In genomic region chr2:69043431-69044118, GRCm38 (mm10) we compare ENCODE assay signal across 8 mouse cellular contexts.
DNase-seq lines count a peak whose midpoint lies in the region; ATAC-seq and TF ChIP-seq lines count a peak whose summit lies in the region.

No protein-coding gene starts in this region.

- H3K9me3 ChIP-seq in hindbrain, embryonic 10.5 days, result no peaks in the 10 kb centered on the region

- no peaks in the 10 kb centered on the region for H3K36me3 ChIP-seq in hindbrain, embryonic 10.5 days

- H3K27ac ChIP-seq in left cerebral cortex, adult 2 months, result no peak overlapping the region
- peak overlapping the region; percentile 66 for H3K27ac ChIP-seq in hindbrain, embryonic 10.5 days

- peak; percentile 96 for ATAC-seq in megakaryocyte-erythroid progenitor cell, adult 5-6 weeks (replicated peaks; ENCODE audit: low FRiP score, low TSS enrichment, poor library complexity, severe bottlenecking)

- peak; percentile 72 for TF ChIP-seq CTCF in left cerebral cortex, adult 2 months (IDR thresholded peaks at IDR 0.05)

- intact Hi-C loops in left cerebral cortex, adult 2 months (cut with DNase I), result loop anchor here (5.0 kb wide), 2 partner anchors 181 to 261 kb away; partner anchors contain the start of gene Cers6

- no peaks in the 10 kb centered on the region for H3K27me3 ChIP-seq in hindbrain, embryonic 10.5 days (ENCODE audit: insufficient read depth, poor library complexity, severe bottlenecking)

- H3K4me3 ChIP-seq in left cerebral cortex, adult 2 months, result no peak overlapping the region
- H3K4me3 ChIP-seq in hindbrain, embryonic 10.5 days, result no peak overlapping the region

- 80% methylated on average over 4 of the region's 4 CpGs for WGBS in hindbrain, embryonic 10.5 days

- peaks cover 12% of the 10 kb centered on the region for H3K4me1 ChIP-seq in hindbrain, embryonic 10.5 days (replicated peaks)

- no peak for DNase-seq in left cerebral cortex, adult 2 months (ENCODE audit: extremely low spot score in 1 of 2, low spot score in 2 of 2)
- DNase-seq in left cerebral cortex, adult 8-10 months (ENCODE audit: low spot score in 2 of 2), result no peak
- DNase-seq in adrenal gland, adult 18-20 months (ENCODE audit: low spot score in 2 of 2), result peak; percentile 21 to 27
- peak; percentile 69 for DNase-seq in embryo, embryonic 11 days
- peak; percentile 51 for DNase-seq in hindbrain, embryonic 10.5 days (ENCODE audit: low spot score)
- peak; percentile 8 to 31 for DNase-seq in layer of hippocampus, postnatal 25 days (ENCODE audit: extremely low spot score in 1 of 2, low spot score in 1 of 2)
- peak; percentile 16 to 39 for DNase-seq in thymus, adult 18-20 months

Comparison
In these comparisons a context has a peak if more than half of its experiments do, and no peak if none do; other contexts are left out.
1. DNase-seq: peak in adrenal gland, adult 18-20 months (2 of 2), embryo, embryonic 11 days (single experiment), hindbrain, embryonic 10.5 days (single experiment), layer of hippocampus, postnatal 25 days (2 of 2) and thymus, adult 18-20 months (2 of 2); none in left cerebral cortex, adult 2 months (0 of 2) and left cerebral cortex, adult 8-10 months (0 of 2).